Mouse (Mus musculus): Measurements from ENCODE around the gene Wrap73. TPM values are rescaled to one million over a fixed set of nuclear protein-coding genes. Genes with fewer than 3 reads are reported as not detected.
A peak's percentile ranks its signal among the peaks of the same experiment; 100 is the strongest.

Gene Wrap73
- total RNA-seq, 4 experiments from 2014 or later: 11.9 to 14.6 (median 12.7) TPM

DNA sequence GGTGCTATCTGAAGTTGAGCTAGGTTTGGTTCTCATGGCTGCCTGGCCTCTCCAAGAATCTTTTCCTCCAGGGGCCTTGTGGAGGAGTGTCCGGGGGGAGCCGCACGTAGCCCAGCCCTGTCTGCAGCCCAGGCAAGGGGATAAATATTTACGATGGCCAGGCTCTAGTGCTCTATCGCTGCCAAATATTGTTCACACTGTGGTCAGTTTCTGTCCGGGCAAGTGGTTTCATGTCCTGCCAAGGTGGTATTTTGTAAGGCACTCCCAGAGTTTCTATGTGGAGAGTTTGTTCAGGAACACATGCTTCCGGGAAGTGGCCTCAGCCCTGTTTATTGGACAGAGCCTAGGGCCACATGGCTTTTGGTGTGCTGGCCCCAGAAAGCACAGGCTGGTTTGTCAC lies 38.8 kb downstream of the Wrap73 start:
- no peak for DNase-seq (ENCODE audit: low spot score)

DNA sequence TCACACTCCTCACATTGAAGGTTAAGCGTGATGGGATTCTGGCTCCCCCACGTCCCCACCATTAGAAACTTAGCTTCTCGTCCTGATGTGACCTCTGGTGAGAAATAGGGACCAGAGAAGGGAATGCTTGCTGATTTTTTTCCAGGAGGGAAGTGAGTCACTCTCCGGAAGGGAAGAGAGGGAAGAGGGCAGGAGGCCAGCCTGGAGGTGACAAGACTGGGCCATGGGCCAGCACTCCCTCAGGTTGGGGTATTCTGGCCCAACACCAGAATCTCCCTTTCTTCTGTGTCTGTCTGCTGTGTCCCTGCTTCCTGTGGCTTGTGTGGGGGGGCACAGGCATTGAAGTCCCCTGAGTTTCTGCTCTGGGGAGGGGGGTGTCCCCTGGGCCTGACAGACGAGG lies 41.4 kb downstream of the Wrap73 start:
- DNase-seq (ENCODE audit: low spot score): no peak

DNA sequence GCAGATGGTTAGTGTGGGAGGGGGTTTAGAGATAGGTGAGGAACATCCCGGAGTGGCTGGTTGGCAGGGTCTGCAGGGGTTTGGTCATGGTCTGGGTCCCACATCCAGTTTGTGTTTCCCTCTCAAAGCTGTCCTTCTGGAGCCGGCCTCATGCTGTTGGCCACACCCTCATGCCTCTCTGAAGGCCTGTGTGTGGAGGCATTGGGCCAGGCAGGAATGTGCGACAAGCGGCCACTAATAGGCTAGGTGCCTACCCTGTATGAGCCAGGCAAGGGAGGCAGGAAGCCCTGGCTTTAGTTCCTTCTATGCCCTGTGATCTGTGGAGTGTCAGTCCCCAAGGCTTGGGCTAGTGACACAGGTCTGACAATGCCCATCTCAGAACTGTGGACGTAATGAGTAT lies 42.8 kb downstream of the Wrap73 start:
- DNase-seq (ENCODE audit: low spot score): no peak

DNA sequence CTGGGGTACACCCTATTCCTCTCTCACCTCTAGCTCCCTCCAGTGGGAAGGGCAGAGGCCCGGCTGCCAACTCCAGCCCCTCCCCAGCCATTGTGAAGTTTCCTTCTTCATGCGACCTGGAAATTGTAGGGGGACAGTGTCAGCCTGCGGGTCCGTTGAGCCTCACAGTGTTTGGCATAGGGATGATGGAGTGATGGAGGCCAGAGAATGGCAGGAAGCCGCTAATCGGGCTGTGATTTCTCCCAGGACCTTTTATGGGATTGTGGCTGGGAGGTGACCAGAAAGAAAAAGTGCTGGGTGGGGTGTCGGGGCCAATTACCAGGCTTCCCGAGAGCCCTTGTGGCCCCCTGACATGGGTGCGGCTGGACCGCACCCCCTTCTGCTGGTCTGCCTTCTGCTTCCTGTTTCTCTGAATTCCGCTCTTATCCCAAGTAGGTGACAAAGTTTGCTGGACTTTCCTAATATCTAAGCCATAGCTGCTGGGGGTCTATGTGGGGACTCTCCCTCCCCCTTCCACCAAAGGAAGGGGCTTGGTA lies 43.9 kb downstream of the Wrap73 start:
- no peak for DNase-seq (ENCODE audit: low spot score)

DNA sequence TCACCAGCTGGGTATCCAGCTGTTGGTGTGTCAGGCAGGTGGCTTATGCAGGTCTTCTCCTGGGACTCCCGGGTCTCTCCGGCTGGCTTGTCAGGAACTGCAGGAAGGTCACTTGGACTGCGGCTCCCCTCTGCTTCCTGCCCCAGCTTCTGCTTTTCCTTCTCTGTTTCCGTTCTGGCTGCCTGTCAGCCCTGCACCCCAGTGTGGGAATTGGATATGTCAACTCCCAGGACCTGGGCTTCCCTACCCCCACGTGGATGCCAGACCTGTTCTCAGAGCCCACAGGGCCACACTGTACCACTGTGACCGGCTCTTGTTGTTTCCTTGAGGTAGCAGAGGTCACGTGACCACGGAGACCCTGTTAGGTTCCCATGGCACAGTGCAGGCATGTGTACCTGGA lies 46.8 kb downstream of the Wrap73 start:
- no peak for DNase-seq (ENCODE audit: low spot score)

DNA sequence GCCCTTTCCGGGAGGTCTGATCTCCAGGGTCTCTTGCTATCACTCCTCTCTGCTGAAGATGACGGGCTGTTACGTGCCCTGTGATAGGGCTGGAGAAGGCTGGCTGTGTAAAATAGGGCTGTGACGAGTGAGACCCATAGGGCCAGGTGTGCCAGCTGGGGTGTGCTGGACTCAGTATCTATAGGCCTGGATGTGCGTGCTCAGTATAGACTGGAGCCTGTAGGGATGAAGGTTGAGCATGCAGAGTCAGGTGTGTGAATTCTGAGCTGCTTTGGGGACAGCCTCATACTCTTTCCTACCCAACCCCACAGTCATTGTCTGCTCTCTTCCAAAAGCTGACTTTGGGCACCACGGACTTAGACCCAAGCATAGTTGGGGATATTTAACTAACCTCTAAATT lies 55.8 kb downstream of the Wrap73 start:
- DNase-seq (ENCODE audit: low spot score): no peak

DNA sequence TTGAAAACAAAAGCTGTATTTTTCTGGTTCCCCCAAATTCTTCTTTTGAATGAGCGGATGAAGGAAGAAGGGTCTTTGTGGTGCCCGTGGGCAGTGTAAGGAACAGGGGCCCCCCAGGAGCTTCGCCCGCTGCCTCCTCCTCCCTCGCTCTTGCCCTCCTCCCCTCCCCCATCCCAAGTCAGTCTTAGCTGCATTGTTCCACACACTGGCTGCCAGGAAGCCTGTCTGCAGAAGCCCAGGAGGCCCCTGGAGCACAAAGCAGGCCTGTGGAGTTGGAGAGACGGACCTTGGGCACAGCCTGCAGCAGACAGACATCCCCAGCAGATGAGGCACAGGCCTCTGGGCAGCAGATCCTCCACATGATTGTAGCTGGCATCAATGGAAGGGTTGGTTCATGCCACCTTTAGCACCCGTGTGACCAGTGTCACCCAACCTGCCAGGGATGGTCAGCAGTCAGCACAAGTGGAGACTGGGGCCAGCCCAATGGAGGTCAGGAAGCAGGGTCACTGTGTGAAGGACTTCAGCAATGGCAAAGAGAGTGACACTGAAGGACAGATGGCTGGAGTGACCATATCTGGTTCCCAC lies 56.3 kb downstream of the Wrap73 start:
- DNase-seq (ENCODE audit: low spot score): no peak

DNA sequence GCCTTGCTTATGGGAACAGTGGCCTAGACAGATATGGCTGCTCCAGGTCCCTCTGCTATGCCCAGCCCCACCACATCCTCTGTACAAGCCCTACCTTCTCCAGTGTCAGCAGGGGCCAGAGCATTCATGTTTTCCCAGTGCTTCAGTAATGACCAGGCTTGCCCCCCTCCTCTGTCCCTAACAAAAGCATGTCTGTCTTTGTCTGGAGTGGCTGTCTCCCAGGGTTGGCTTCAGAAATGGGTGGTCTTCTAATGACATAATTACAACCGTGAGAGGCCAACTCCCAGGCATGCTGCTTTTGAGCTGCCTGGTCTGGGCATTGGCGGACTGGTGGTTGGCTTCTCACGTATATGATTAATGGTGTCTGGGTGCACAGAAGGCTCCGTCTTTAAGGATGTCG lies 59.3 kb downstream of the Wrap73 start:
- no peak for DNase-seq (ENCODE audit: low spot score)

DNA sequence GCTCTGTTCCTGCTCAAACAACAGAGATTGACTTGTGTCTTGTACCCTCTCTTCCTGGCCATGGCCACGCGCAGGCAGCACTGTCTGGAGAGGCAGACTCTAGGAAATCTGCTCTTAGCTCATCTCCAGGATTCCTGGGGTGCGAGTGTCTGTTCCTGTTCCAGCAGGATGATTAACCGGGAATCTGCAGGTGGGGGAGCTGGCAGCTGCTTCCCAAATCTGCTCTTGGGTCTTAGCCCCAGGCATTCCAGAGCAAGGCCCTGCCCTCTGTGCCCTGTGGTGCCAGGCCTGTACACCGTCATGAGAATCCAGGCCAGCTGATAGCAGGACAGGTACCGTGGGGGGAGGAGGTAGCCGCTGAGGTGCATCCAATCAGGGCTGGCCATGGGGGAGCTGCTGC lies 62.4 kb downstream of the Wrap73 start:
- DNase-seq (ENCODE audit: low spot score): no peak

DNA sequence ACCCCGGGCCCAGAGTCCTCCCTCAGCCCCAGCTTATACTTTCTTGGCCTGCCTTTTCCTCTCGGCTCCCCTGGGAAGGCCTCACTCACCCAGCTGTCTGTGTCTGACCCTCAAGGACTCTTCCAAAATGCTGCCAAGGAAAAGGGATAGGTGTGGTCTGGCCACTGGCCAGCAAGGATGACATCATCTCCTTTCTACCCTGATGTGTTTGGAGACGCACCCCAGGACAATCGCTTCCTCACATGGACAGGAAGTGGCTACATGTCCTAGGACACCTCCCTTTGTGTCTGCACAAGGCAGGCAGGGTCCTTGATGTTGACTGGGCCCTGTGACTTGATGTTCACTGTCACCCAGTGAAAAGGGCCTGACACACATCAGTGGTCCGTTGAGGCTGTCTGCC lies 63.2 kb downstream of the Wrap73 start:
- peak; percentile 83 for DNase-seq (ENCODE audit: low spot score)

DNA sequence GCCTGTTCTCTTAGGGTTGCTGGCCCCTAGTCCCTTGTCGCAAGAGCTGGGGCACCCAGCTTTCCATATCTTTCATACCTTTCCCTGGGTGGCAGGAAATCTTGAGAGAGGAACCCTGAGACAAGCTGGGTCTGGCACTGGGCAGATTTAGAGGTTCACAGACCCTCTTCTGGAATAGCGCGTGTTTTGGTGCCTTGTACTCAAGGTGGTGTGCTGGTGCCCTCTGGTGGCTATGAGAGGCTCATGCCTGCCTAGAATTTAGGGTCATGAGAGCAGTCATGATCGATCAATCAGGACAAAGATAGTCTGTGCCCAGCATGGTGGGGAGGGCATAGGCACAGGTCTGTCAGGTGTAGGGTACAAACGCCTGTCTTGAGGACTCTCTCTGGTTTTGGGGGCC lies 65.1 kb downstream of the Wrap73 start:
- DNase-seq (ENCODE audit: low spot score): peak; percentile 59

DNA sequence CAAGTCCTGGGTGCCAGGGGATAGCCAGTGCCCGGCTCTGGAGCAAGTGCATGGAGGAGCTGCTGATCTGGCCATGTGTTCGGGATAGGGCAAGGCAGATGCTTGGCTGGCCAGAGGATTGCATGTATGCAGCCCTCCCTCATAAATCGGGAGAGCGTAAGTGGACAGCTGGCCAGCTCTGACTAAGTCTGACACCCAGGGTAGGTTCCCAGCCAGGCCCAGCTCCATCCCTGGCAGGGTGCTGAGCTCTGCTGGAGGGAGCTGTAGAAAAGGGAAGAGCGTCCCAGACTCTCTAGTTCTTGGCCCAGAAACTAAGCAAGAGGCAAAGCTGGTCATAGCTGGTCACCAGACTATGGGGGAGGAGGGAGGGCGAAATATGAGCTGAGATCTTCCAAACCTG lies 66.9 kb downstream of the Wrap73 start:
- DNase-seq (ENCODE audit: low spot score): no peak

DNA sequence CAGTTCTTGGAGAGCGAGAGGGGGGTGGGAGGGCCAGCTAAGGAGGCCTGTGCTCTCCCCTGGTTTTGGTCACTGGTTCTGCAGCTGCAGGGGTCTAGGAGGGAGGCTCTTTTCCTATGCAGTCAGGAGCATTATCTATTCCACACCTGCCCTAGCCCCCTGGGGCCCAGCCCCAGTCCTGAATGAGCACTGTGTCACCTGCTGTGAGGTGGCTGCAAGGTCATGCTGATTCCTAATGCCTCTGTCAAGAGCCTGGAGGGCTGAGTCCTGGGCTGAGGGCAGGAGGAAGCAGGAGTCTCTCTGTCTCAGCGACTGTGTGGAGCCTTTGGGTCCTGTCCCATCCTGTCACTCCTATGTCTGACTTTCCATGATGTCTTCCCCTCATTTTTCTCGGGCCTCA lies 67.7 kb downstream of the Wrap73 start:
- DNase-seq (ENCODE audit: low spot score): no peak

DNA sequence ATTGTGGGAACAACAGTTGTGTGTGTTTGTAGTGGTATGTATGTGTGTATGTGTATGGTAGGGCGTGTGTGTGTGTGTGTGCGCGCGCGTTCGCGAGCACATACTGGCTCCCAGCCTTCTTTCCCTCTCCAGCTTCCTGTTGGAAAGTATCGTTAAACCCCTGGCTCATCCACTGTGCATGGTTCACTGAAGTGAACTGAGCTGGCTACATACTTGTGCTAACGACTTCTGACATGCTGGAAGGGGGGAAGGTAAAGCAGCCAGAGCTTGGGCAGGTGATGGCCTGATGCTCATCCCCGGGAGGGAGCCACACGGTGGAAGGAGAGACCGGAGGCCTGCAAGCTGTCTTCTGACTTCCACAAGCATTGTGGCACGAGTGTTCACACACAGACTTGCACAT lies 69.3 kb downstream of the Wrap73 start:
- no peak for DNase-seq (ENCODE audit: low spot score)

DNA sequence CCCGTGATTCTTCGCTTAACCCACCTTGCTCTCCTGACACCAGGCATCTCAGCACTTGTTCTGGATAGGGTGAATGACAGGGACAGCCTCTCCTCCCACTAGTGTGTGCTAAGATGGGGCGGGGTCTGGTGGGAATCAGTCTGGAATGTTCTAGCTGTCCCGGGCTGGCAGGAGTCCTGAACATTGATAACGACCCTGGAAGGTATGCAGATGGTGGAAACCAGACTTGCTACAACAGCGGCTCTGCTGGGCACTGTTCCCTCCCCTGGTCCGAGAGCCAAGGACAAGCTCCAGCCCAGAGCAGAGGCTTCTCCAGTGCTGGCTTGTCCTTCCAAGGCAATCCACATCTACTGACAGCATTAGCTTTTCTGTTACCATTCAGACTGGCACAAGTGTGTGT lies 71.4 kb downstream of the Wrap73 start:
- peak; percentile 44 for DNase-seq (ENCODE audit: low spot score)

DNA sequence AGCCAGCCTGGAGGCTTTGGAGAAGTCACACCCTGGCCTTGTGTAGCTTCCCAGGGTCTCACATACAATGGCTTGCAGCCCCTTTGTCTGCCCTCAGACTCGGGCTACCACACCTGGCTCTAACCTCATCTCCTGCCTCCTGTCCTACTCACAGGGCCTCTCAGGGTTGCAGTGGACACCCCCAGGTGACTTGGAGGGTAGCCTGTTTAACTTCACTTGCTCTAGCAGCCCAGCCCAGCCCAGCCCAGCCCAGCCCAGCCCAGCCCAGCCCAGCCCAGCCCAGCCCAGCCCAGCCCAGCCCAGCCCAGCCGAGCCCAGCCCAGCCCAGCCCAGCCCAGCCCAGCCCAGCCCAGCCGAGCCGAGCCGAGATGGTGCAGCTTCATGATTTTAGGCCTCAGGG lies 71.9 kb downstream of the Wrap73 start:
- no peak for DNase-seq (ENCODE audit: low spot score)

Other genes starting within 250 kb of the Wrap73 start
- gene A430005L14Rik, start 185.1 kb upstream of the Wrap73 start, total RNA-seq (2022): 10 to 100 TPM; 13.1 to 19.2 (median 14.2) TPM
- 1 to 10 TPM; 1.1 to 5.3 (median 2.0) TPM for gene Dffb, start 167.2 kb upstream of the Wrap73 start, total RNA-seq (2022)
- gene Cep104, start 167.2 kb upstream of the Wrap73 start, total RNA-seq (2022): 10 to 100 TPM; 29.4 to 34.6 (median 32.1) TPM
- 10 to 100 TPM; 30.6 to 37.7 (median 32.4) TPM for gene Lrrc47, start 130.6 kb upstream of the Wrap73 start, total RNA-seq (2022)
- gene Smim1, start 116.1 kb upstream of the Wrap73 start, total RNA-seq (2022): 1 to 10 TPM; 4.5 to 9.7 (median 6.5) TPM
- gene Ccdc27, start 99.7 kb upstream of the Wrap73 start, total RNA-seq (2022): not detected
- gene Trp73, start 2.2 kb upstream of the Wrap73 start, total RNA-seq (2022): not detected
- 100 to 1,000 TPM; 125 to 142 (median 127) TPM for gene Tprgl, start 18.3 kb downstream of the Wrap73 start, total RNA-seq (2022)
- 1 to 10 TPM; 6.6 to 9.5 (median 7.1) TPM for gene Megf6, start 28.4 kb downstream of the Wrap73 start, total RNA-seq (2022)
- 1 to 10 TPM in 1 of 4 experiments, under 1 TPM in 3; 0.47 to 1.2 (median 0.53) TPM for gene Arhgef16, start 159.3 kb downstream of the Wrap73 start, total RNA-seq (2022)
- not detected for gene B230104I21Rik, start 193.8 kb downstream of the Wrap73 start, total RNA-seq (2022)

All from heart, adult 8-10 months (tissue).